Mouse (Mus musculus): Measurements from ENCODE around the gene Smad1.
A peak's percentile ranks its signal among the peaks of the same experiment; 100 is the strongest.
"Not testable (repeated sequence)": the region's sequence is repeated elsewhere in the genome, so short reads cannot be mapped to it uniquely, and the experiment has no call there.

Gene Smad1

DNA sequence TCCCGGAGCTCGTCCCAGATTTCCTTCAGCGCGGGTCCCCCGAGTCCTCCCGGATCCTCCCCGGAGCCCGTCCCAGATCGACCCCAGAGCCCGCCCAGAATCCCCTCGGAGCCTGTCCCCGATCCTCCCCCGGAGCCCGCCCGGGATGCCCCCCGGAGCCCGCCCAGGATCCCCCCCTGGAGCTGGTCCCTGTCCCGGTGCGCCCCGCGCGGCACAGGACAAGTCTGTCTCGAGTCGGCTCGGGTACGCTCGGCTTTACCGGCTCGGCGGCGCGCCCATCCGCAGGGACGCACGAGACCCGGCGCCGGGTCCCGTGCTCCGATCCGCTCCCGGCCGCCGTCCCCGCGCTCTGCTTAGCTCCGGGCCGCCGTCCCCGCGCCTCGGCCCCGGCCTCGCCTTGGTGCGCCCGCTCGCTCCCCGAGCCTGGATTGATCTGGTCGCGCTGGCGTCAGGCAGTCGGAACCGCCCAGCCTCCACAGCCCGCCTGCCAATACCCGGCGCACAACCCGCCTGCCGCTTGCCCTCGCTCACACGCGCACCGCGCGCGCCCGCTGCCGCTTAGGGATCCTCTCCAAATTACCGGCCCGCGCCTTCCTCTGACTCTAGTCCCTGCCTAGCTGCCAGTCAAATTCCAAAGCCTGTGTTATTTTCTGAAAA is at the start of gene Smad1:
Gene Smad1 (minus strand): TSS at position 525 of the 657 bp plus-strand sequence.
- no peak for DNase-seq (ENCODE audit: low read depth, low spot score)

DNA sequence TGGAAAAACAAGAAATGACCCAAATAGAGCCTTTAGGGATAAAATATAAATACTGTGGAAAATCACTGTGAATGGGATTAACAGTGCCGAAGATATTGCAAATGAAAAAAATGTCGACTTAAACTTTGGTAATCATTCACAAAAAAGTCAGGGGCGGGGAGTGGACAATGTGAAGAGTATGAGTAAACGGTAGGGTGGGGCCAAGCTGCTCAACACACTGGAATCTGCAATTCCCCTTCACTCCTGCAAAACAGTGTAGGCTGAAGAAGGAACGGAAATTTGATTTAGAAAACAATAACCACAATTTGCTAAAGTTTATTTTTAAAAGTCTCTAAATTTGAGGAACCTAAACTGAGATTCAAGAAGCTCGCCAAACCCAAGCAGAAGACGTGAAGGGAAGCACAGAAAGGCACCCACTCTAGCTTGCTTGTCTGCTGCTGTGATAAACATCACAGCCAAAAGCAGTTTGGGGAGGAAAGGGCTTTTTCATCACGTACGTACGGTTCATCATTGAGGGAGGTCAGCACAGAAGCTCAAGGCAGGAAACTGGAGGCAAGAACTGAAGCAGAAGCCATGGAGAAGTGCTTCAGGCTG is 48.0 kb upstream of the Smad1 start:
- DNase-seq (ENCODE audit: low read depth, low spot score): peak; percentile 47

GRCm38 (mm10) chr8:79443460-79444098 is 44.3 kb upstream of the Smad1 start:
- no peak for DNase-seq (ENCODE audit: low read depth, low spot score)

GRCm38 (mm10) chr8:79433953-79434500 is 34.7 kb upstream of the Smad1 start:
- DNase-seq (ENCODE audit: low read depth, low spot score): peak; percentile 10

- peak; percentile 60 for DNase-seq (ENCODE audit: low read depth, low spot score)
Measured at GRCm38 (mm10) chr8:79414907-79415306, 15.6 kb upstream of the Smad1 start.

DNA sequence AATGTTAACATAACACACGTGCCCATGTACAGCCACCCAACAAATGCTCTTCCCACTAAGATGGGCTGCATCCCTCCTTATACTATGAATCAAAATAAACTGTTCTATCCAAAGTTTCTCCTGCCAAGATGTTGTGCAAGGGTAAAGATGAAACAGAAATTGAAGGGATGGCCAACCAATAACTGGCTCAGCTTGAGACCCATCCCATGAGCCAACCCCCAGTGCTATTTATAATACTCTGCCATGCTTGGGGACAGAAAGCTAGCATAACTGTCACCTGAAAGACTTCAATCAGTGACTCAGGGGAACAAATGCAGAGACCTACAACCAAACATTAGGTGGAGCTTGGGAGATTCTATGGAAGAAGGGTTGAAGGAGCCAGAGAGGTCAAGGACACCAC is 11.2 kb upstream of the Smad1 start:
- no peak for DNase-seq (ENCODE audit: low read depth, low spot score)

- not testable (repeated sequence) for DNase-seq (ENCODE audit: low read depth, low spot score)
Measured at GRCm38 (mm10) chr8:79407356-79407755, 8.0 kb upstream of the Smad1 start.

DNA sequence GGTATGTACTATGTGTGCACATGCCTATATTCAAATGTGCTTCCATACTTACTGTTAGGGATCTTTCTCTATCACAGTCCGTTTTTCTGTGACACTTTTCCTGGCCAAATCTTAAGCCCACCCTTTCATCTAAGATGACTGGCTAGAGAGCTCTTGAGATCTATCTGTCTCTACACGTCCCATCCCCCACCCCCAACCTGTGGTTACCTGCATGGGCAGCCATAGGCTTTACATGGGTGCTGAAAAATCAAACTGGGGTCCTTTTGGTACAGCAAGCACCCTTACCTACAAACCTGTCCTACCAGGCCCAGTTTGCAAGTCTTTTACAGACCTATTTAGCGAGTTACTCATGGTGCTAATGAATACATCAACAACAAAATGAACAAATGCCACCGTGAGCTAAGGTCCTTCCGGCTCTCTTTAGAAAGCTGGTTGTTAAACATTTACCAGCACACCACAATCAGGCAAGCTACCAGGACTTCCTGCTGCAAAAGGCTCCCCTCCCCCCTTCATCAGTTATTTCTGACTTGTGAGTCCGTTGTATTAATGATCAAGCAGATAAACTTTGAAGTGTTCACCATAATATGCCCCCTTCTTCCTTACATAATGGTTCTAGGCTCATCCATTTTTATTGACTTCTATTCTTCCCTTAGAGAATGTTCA is 5.7 kb upstream of the Smad1 start:
- no peak for DNase-seq (ENCODE audit: low read depth, low spot score)

- no peak for DNase-seq (ENCODE audit: low read depth, low spot score)
Measured at GRCm38 (mm10) chr8:79400671-79401070, 1.4 kb upstream of the Smad1 start.

DNA sequence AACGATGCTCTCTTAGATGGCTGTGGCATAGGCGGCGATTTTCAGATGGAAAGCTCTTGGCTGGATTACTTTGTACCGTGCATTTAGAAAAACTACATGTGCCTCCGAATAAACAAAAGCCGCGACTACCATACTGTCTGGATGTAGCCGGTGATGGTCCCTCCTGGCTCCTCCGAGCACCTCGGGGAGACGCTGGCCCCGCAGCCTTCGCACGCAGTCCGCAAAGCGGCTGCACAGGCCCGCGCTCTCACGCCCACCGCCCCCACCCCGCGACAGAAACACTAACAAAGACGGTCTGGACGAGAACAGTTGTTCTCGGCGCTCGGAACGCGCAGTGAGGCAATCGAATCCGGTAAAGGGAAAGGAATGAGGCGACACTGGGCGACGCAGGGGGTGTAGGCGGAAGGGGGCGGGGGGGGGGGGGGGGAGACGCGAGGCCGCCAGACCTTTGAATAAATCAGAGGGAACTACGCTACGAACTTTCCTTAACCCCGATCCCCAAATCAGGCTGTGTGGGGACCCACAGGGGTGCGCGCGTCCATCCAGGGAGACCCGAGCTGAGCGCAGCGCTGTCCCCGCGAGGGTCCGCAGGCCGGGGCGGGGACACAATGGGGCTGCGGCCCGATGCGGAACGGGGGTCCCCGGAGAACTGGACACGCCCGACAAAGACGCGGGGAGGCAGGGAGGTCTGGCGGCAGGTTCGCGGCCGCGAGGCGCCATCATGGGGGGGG is 902 bp downstream of the Smad1 start:
- DNase-seq (ENCODE audit: low read depth, low spot score): no peak

DNA sequence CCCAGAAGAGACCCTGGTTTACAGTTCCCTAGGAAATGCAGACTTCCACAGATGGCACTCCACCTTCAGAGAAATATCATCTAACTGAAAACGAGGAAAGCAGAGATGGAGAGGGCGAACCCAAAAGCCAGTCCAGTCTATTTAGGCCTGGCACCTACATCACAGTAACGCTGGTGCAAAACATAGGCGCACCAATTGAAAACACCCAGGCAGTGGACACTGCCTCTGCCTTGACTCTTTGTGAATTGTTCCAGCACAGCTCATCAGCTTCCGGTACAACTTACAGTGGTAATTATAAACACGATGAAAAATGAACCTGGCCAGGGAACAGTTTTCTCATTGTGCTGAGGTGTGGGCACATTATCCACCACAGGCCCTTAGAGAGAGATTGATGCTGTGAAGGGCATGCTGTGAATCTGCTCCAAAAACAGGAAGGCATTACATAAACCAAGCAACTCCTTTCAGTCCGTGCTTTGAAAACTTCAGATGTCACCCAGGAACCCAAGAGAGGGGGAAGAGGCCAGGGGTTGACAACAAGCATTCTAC is 1.5 kb downstream of the Smad1 start:
- no peak for DNase-seq (ENCODE audit: low read depth, low spot score)

DNA sequence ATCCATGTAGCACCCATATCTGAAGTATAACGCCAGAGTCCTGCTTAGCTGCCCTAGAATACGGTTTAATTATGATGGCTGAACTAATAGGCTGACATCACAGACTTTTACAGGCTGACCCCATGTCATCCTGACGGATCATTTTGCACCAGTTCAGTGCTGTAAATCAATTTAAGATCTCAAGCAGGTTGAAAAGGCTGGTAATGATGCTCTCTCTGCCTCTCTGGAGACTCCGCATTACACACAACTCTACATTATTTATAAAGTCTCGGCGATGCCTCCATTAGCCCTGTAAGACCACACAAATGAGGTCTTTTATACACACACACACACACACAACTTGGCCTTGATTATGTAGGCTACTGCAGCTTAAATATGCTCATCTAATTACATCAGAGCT is 2.4 kb downstream of the Smad1 start:
- DNase-seq (ENCODE audit: low read depth, low spot score): no peak

GRCm38 (mm10) chr8:79394009-79394408 is 5.3 kb downstream of the Smad1 start:
- no peak for DNase-seq (ENCODE audit: low read depth, low spot score)

- DNase-seq (ENCODE audit: low read depth, low spot score): no peak
Measured at GRCm38 (mm10) chr8:79393215-79393614, 6.1 kb downstream of the Smad1 start.

GRCm38 (mm10) chr8:79392649-79393048 is 6.7 kb downstream of the Smad1 start:
- DNase-seq (ENCODE audit: low read depth, low spot score): peak; percentile 43

- no peak for DNase-seq (ENCODE audit: low read depth, low spot score)
Measured at GRCm38 (mm10) chr8:79391454-79391853, 7.9 kb downstream of the Smad1 start.

- no peak for DNase-seq (ENCODE audit: low read depth, low spot score)
Measured at GRCm38 (mm10) chr8:79389074-79389786, 10.1 kb downstream of the Smad1 start.

DNA sequence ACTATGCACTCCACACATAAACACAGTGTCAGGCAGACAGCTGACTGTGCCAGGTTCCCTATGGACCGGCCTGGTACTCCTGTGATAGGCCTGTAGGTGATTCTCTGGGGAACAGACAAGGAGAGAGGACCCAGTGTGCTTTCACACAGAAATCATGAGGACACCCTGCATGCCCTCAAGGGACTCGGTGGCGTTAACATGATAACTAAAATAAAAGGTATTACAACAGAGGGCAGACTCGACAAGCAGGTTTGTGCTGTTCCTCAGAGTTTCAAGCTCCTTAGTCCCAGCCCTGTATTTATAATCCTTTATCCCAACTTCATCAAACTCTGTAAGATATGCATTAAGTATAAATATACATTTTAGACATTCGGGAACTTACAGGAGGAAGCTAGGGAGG is 12.5 kb downstream of the Smad1 start:
- no peak for DNase-seq (ENCODE audit: low read depth, low spot score)

- DNase-seq (ENCODE audit: low read depth, low spot score): no peak
Measured at GRCm38 (mm10) chr8:79386358-79386757, 13.0 kb downstream of the Smad1 start.
